11 mouse cellular contexts compared by ENCODE assay signal in the genomic region with DNA sequence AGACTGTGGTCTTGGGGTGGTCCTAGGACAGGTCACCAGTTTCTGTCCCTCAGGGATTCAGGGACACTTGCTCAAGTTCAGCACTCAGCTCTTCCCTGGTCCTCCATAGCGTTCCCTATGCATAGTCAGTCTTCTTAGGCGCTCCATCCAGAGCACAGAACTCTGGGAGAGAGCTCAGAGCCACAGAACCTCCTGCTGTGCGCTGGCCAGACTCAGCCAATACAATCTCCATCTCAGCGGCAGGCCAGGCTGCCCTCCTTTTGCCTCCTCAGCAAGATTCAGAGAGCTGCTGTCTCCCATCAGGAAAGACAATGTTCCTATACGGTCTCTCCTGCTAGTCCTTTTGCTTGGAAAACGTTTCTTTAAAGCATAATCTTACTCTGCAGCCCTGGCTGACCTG. TPM values are rescaled to one million over a fixed set of nuclear protein-coding genes. Genes with fewer than 3 reads are reported as not detected.
DNase-seq lines count a peak whose midpoint lies in the region; ATAC-seq and TF ChIP-seq lines count a peak whose summit lies in the region.
"Had no signal": no experiment of that assay in that cellular context is flagged by ENCODE, and none has a peak within 500 bp of the region (broad histone marks: within the 10 kb centered on the region; RNA-seq: fewer than 3 reads in every experiment).

No protein-coding gene starts in this region.

- no peak overlapping the region for H3K4me3 ChIP-seq in heart, adult 2 months
- no peak overlapping the region for H3K4me3 ChIP-seq in lung, embryonic 16.5 days (ENCODE audit: low read length)
- no peak overlapping the region for H3K4me3 ChIP-seq in lung, postnatal 0 days (ENCODE audit: low read depth, low read length)
- H3K4me3 ChIP-seq in forebrain, embryonic 12.5 days (replicated peaks) = no peak overlapping the region
- H3K4me3 ChIP-seq: limb, embryonic 15.5 days had no signal

- H3K9me3 ChIP-seq in lung, embryonic 16.5 days (ENCODE audit: control insufficient read depth, low read length) = no peaks in the 10 kb centered on the region
- H3K9me3 ChIP-seq in lung, postnatal 0 days (ENCODE audit: low read length) = no peaks in the 10 kb centered on the region
- H3K9me3 ChIP-seq in forebrain, embryonic 12.5 days = no peaks in the 10 kb centered on the region
- H3K9me3 ChIP-seq: limb, embryonic 15.5 days had no signal

- no peaks in the 10 kb centered on the region for H3K36me3 ChIP-seq in heart, adult 2 months (ENCODE audit: control insufficient read depth, insufficient read depth, low read length)
- no peaks in the 10 kb centered on the region for H3K36me3 ChIP-seq in lung, embryonic 16.5 days (ENCODE audit: control insufficient read depth, insufficient read depth, low read length)
- H3K36me3 ChIP-seq in lung, postnatal 0 days (ENCODE audit: insufficient read depth, low read length) = no peaks in the 10 kb centered on the region
- H3K36me3 ChIP-seq in forebrain, embryonic 12.5 days (replicated peaks) = no peaks in the 10 kb centered on the region
- H3K36me3 ChIP-seq: limb, embryonic 15.5 days had no signal

- peak; percentile 11; the same call in 1 of the 2 replicates for ATAC-seq in lung, embryonic 16.5 days (ENCODE audit: low read depth)
- no peak for ATAC-seq in lung, postnatal 0 days
- peak; percentile 13; the same call in 1 of the 2 replicates for ATAC-seq in forebrain, embryonic 12.5 days (ENCODE audit: low FRiP score)

- intact Hi-C loops in heart, adult 2 months (cut with DNase I) = loop anchor here (1.0 to 5.0 kb wide), 5 partner anchors 25 to 198 kb away; no protein-coding TSS in a partner anchor
- intact Hi-C loops in left cerebral cortex, postnatal 10 days (cut with DNase I) = loop anchor here (5.0 kb wide), 1 partner anchor 133 kb away; the partner anchor contains the start of gene Gpc1

- no peak for DNase-seq in heart, adult 2 months
- no peak for DNase-seq in heart, postnatal 4 days
- DNase-seq in lung, postnatal 0 days (ENCODE audit: low spot score) = no peak
- no peak for DNase-seq in urinary bladder, postnatal 4 days (ENCODE audit: low spot score in 2 of 2)
- no peak for DNase-seq in left cerebral cortex, postnatal 10 days (ENCODE audit: extremely low spot score in 1 of 2, low spot score in 2 of 2)
- no peak for DNase-seq in ovary, postnatal 14 days (ENCODE audit: low spot score)

- H3K9ac ChIP-seq in heart, adult 2 months (ENCODE audit: low read depth, low read length) = no peak overlapping the region
- H3K9ac ChIP-seq in lung, embryonic 16.5 days (ENCODE audit: low read length) = no peak overlapping the region
- no peak overlapping the region for H3K9ac ChIP-seq in lung, postnatal 0 days (replicated peaks; ENCODE audit: low read depth)
- H3K9ac ChIP-seq in forebrain, embryonic 12.5 days = no peak overlapping the region
- H3K9ac ChIP-seq: limb, embryonic 15.5 days had no signal

- peaks cover 5% of the 10 kb centered on the region for H3K4me1 ChIP-seq in heart, adult 2 months (ENCODE audit: control insufficient read depth, insufficient read depth, low read length)
- peaks cover 8% of the 10 kb centered on the region for H3K4me1 ChIP-seq in lung, embryonic 16.5 days (replicated peaks; ENCODE audit: control insufficient read depth, insufficient read depth, low read length)
- H3K4me1 ChIP-seq in lung, postnatal 0 days (ENCODE audit: insufficient read depth, low read depth, low read length) = no peaks in the 10 kb centered on the region
- peaks cover 31% of the 10 kb centered on the region for H3K4me1 ChIP-seq in forebrain, embryonic 12.5 days

- WGBS in heart, adult 2 months = 41% methylated on average over 6 of the region's 6 CpGs
- WGBS in lung, embryonic 16.5 days = 17% methylated on average over 6 of the region's 6 CpGs
- WGBS in lung, postnatal 0 days = 20% methylated on average over 6 of the region's 6 CpGs
- WGBS in forebrain, embryonic 12.5 days = 8% methylated on average over 6 of the region's 6 CpGs

- H3K27me3 ChIP-seq in heart, adult 2 months (ENCODE audit: control insufficient read depth, insufficient read depth, low read length) = no peaks in the 10 kb centered on the region
- no peaks in the 10 kb centered on the region for H3K27me3 ChIP-seq in lung, embryonic 16.5 days (ENCODE audit: control insufficient read depth, insufficient read depth, low read depth, low read length)
- no peaks in the 10 kb centered on the region for H3K27me3 ChIP-seq in lung, postnatal 0 days (replicated peaks; ENCODE audit: insufficient read depth, low read length)
- peaks cover 4% of the 10 kb centered on the region; the same call in 1 of the 2 replicates for H3K27me3 ChIP-seq in forebrain, embryonic 12.5 days
- H3K27me3 ChIP-seq: limb, embryonic 15.5 days had no signal

- no peak for TF ChIP-seq CTCF in heart, adult 2 months (IDR thresholded peaks at IDR 0.05)
- no peak for TF ChIP-seq CTCF in lung, postnatal 0 days (IDR thresholded peaks at IDR 0.05)

- TF ChIP-seq EP300 in heart, adult 2 months (IDR thresholded peaks at IDR 0.05; ENCODE audit: insufficient read depth, low read depth, low read length) = no peak
- no peak for TF ChIP-seq EP300 in lung, postnatal 0 days (IDR thresholded peaks at IDR 0.05)

- no peak for TF ChIP-seq POLR2A in heart, adult 2 months (IDR thresholded peaks at IDR 0.05; ENCODE audit: insufficient read depth, low read depth, low read length)

- H3K79me2 ChIP-seq in heart, adult 2 months (replicated peaks; ENCODE audit: control insufficient read depth, insufficient read depth, low read length) = no peaks in the 10 kb centered on the region

- H3K4me2 ChIP-seq in lung, embryonic 16.5 days (ENCODE audit: low read depth, low read length) = no peak overlapping the region
- H3K4me2 ChIP-seq in lung, postnatal 0 days (replicated peaks; ENCODE audit: low read depth, low read length) = no peak overlapping the region
- H3K4me2 ChIP-seq in forebrain, embryonic 12.5 days = peak overlapping the region; percentile 32
- H3K4me2 ChIP-seq: limb, embryonic 15.5 days had no signal

- H3K27ac ChIP-seq in heart, adult 2 months = peak overlapping the region; percentile 71
- H3K27ac ChIP-seq in lung, embryonic 16.5 days (ENCODE audit: low read length) = no peak overlapping the region
- no peak overlapping the region for H3K27ac ChIP-seq in lung, postnatal 0 days (ENCODE audit: low read length)
- peak overlapping the region; percentile 75 for H3K27ac ChIP-seq in forebrain, embryonic 12.5 days
- H3K27ac ChIP-seq: limb, embryonic 15.5 days had no signal

RNA-seq across cellular contexts. Expression of gene Otos, which starts 51.1 kb away (rescaled TPM):
- not detected for total RNA-seq in heart, adult 2 months (2021)
- not detected in 2 replicates for polyA plus RNA-seq in heart, adult 2 months (2012; rRNA removed)
- total RNA-seq in heart, postnatal 4 days (2021) = not detected
- 0.23 TPM in 1 of 2 replicates, not detected in the other for polyA plus RNA-seq in lung, embryonic 16.5 days (2015; fragmentation: Nextera tagmentation; extraction: Ambion mirVana)
- polyA plus RNA-seq in lung, postnatal 0 days (2015; fragmentation: Nextera tagmentation; extraction: Ambion mirVana) = 0.24 TPM in 1 of 2 replicates, not detected in the other
- polyA plus RNA-seq in forebrain, embryonic 12.5 days (2016; fragmentation: Nextera tagmentation; extraction: Ambion mirVana) = 0.12 and 0.20 TPM in 2 replicates
- total RNA-seq in left cerebral cortex, postnatal 10 days (2021) = not detected
- total RNA-seq: adrenal gland, postnatal 10 days had no signal
- polyA plus RNA-seq: intestine, embryonic 16.5 days; limb, embryonic 15.5 days had no signal

RNA-seq across cellular contexts. Expression of gene Cops9, which starts 57.9 kb away (rescaled TPM):
- 100 to 1,000 TPM; 215 to 241 TPM for total RNA-seq in heart, adult 2 months (2021)
- polyA plus RNA-seq in heart, adult 2 months (2012; rRNA removed) = 144 and 181 TPM in 2 replicates
- 100 to 1,000 TPM; 198 to 214 TPM for total RNA-seq in heart, postnatal 4 days (2021)
- polyA plus RNA-seq in lung, embryonic 16.5 days (2015; fragmentation: Nextera tagmentation; extraction: Ambion mirVana) = 386 and 399 TPM in 2 replicates
- 342 and 355 TPM in 2 replicates for polyA plus RNA-seq in lung, postnatal 0 days (2015; fragmentation: Nextera tagmentation; extraction: Ambion mirVana)
- polyA plus RNA-seq in forebrain, embryonic 12.5 days (2016; fragmentation: Nextera tagmentation; extraction: Ambion mirVana) = 383 and 390 TPM in 2 replicates
- total RNA-seq in left cerebral cortex, postnatal 10 days (2021) = 100 to 1,000 TPM; 235 to 237 TPM

Comparison
In these comparisons a context has a peak if more than half of its experiments do, and no peak if none do; other contexts are left out.
1. H3K27ac ChIP-seq: peak in heart, adult 2 months (single experiment) and forebrain, embryonic 12.5 days (single experiment); none in lung, embryonic 16.5 days (single experiment) and lung, postnatal 0 days (single experiment).